Mouse (Mus musculus) urinary bladder, postnatal 4 days (tissue): Measurements from ENCODE around the gene Ezh2.
"Not testable (repeated sequence)": the region's sequence is repeated elsewhere in the genome, so short reads cannot be mapped to it uniquely, and the experiment has no call there.

ENCODE experiments used
- DNase-seq, 2 experiments: peaks; one replicate each; pipeline ENCODE4 v3.0.0; 2021 to 2022; ENCODE audit warnings: low spot score in 2 of 2

Gene Ezh2

DNA sequence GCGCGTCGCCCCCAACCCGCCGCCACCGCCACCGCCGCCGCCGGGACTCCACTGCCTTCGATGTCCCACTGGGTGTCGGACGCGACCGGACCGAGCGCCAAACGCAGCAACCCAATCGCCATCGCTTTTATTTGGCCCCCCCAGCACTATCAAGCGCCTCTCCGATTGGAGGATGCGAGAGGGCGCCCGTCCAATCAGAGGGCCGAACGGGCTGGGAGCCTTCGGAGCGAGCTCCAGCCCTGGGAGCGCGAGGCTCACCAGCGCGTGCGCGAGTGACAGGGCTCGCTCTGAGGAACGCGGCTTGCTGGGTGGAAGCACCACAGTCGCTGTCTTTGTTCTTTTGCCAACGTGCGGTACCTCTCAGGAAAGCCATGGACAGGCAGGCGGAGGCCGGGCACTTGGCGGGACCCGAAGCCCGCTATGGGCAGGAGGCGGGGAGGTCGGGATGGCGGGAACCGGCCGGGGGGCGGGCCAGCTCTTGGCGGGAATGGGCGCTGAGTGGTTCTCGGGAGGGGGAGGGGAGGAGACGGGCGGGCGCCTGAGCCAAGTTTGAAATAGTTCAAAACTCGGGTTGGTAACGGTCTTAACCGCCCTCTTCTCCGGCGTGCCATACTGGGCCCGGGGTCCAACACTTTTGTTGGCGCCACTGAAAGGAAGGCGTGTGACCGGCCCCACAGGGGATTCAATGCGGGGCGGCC is at the start of gene Ezh2:
Gene Ezh2 (minus strand): TSS at position 416 of the 698 bp plus-strand sequence.
- peak; percentile 97 for DNase-seq

DNA sequence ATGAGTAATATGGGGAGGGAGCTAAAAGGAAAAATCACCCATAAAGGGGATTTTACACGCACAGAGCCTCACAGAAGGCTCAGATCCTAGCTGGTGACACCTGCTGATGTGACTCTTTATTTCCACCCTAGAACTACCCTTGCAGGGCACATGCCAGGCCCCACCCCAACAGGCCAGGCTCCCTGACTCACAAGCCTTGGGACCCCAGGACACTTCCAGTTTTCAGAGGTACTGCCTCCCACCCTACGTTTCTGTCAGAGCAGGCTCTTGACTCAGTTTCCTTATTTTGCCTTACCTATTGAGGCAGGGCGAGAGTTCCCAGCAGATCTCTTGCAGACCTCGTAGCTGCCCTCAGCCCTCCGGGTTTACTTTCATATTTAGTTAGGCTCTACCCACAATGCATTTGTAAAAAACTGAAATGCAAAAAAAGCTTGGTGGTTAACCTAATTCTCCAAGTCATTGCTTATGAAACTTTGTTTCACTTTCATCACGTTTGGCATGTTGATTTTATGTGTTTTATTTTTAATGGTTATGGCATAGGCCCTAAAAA is 41.5 kb upstream of the Ezh2 start:
- DNase-seq, result no peak

DNA sequence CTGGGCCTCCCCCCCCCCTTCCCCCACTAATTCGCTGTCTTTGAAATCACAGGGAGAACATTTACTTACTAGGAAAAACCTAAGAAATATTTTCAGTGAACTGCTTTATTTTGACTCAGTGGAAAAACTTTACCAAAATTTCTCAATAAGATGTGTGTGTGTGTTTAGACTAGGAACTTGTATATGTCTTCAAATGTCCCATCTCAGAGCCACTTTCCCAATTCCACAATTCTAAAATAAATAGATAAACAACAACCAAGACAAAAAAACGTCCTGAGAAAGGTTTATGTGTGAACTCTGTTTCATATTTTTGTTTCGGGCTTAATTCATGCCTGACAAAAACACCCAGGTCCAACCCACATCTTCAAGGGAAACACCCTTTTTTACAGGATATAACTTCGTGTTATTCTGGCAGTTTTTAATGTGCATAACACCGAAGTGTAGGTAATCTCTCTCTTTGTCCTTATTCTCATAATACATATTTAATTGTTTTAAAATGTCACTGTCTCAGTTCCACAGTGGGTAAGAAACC is 40.9 kb upstream of the Ezh2 start:
- DNase-seq, result no peak

DNA sequence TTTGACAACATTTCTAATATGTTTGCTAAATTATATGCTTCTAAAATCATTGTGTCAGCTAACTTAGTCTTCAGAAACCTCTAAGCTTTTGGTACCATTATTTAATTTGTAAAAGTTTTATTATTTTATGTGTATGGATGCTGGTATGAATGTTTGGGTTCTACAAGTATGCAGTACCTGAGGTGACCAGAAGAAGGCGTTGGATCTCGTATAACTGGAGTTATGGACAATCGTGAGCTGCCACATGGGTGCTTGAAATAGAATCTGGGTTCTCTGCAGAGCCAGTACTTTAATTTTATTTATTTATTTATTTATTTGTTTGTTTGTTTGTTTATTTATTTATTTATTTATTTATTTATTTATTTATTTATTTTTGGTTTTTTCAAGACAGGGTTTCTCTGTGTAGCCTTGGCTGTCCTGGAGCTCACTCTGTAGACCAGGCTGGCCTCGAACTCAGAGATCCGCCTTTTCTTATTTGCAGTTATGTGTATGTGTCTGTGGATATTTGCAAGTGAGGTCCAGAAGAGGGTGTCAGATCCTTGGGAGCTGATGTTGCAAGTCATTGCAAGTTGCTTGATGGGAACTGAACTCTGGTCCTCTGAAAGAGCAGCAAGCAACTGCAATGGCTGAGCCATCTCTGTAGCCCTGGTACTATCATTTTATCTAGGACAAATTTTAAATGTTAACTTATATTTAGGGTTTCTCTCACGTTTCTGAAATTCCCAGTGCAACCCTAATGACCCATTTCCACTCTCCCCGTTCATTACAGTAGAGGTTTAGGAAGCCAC is 40.3 kb upstream of the Ezh2 start:
- no peak for DNase-seq

DNA sequence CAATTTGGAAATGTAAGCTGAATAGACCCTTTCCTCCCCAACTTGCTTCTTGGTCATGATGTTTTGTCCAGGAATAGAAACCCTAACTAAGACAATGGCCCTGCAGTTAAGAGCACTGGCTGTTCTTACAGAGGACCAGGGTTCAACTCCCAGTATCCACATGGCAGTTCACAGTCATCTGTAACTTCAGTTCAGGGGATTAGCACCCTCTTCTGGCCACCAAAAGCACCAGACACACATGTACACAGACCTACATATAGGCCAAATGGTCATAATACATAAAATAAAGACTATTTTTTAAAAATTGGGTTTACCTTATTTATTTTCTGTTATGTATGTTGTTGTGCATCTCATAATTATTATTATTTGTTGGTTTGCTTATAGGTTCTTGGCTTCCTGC is 38.3 kb upstream of the Ezh2 start:
- DNase-seq, result no peak

DNA sequence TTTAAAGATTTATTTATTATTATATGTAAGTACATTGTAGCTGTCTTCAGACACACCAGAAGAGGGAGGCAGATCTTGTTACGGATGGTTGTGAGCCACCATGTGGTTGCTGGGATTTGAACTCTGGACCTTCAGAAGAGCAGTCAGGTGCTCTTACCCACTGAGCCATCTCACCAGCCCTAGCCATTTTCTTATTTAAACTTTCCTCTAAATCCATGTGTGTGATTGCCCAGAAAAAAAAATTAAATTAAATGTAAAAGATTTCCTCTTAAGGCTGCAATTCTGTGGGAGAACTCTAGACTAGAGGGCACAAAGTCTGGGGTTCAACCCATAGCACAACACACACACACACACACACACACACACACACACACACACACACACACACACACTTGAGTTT is 34.9 kb upstream of the Ezh2 start:
- DNase-seq, result not testable (repeated sequence)

DNA sequence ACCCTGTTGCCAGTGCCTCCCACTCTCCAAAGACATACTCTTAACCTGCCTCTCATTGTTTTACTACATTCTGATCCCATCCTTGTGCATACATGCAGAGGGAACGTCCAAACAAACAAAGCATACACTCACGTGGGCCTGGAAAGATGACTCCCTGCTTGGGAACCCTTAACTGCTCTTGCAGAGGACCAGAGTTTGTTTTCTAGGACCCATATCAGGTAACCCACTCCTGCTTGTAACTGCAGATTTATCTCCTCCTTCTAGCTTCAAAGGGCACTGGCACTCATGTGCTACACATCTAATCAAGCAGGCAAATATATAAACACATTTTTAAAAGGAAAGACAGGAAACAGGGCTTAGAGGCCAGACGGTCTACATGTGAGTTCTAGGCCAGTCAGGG is 32.8 kb upstream of the Ezh2 start:
- DNase-seq, result no peak

DNA sequence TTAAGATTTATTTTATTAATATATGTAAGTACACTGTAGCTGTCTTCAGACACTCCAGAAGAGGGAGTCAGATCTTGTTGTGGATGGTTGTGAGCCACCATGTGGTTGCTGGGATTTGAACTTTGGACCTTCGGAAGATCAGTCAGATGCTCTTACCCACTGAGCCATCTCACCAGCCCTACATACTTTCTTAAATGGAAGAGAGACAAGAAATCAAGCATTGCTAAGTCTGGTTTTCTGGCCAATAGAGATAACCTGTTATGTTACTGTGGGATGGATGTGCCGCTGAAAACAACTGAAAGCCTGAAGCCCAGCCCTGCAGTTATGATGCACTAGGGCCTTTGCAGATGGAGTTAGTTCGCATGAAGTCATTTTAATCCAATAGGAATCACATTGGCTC is 31.8 kb upstream of the Ezh2 start:
- not testable (repeated sequence) for DNase-seq

DNA sequence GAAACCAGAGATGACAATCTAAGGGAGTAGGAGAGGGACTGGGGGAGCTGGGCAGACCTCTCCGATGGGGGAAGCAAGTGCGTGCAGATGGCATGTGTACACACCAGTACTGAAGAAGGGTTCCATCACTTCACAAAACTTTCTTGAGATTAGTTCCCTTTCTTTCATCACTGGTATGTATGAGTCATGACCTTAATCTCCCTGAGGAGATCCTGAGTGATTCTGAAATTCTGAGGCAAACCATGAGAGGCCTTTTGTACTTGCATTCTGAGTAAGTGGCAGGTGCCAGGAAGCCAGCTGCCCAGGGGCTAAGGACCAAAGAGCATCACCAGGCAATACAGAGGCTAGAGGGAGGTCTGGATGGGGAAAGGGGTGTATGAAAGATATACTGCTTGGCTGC is 25.9 kb upstream of the Ezh2 start:
- DNase-seq, result no peak

DNA sequence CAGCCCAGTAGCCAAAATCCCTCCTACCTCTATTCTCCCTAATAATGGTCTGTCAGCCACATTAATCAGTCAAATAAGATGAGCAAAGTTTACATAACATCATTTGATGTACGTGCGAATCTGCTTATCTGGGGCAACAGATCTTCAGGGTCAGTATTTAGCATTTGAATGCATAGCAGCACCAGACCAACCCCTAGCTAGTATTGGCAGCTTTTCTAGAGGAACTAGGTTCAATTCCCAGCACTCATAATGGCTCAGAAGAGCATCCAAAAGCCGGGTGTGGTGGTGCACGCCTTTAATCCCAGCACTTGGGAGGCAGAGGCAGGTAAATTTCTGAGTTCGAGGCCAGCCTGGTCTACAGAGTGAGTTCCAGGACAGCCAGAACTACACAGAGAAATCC is 13.2 kb upstream of the Ezh2 start:
- not testable (repeated sequence) for DNase-seq

DNA sequence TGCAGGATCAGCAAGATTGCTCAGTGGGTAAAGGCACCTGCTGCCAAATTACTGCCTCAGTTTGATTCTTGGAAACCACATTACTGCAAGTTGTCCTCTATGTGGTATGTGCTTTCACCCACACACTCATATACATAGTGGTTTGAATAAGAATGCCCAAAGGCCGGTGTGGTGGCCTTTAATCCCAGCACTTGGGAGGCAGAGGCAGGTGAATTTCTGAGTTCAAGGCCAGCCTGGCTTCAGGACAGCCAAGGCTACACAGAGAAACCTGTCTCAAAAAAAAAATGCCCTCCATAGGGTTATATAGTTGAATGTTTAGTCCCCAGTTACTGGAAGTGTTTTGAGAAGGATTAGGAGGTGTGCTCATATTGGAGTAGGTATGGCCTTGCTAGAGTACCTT is 6.8 kb upstream of the Ezh2 start:
- no peak for DNase-seq

DNA sequence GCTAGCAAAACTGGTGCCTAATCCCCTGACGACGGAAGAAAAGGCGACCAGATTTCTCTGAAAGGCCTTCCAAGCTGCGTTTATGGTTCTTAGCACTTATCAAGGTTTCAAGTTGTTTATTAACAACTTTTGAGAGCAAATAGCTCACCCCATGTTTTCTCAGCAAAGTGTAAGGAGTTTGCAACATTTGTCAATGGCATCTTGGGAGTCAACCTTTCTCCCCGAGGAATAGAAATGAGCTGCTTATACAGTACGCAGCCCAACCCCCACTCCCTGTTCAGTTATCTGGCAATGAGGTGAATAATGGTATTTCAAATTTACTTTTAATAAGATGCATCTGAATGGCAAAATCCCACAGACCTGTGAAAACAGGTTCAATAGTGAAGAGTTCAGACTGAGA is 555 bp upstream of the Ezh2 start:
- no peak for DNase-seq

DNA sequence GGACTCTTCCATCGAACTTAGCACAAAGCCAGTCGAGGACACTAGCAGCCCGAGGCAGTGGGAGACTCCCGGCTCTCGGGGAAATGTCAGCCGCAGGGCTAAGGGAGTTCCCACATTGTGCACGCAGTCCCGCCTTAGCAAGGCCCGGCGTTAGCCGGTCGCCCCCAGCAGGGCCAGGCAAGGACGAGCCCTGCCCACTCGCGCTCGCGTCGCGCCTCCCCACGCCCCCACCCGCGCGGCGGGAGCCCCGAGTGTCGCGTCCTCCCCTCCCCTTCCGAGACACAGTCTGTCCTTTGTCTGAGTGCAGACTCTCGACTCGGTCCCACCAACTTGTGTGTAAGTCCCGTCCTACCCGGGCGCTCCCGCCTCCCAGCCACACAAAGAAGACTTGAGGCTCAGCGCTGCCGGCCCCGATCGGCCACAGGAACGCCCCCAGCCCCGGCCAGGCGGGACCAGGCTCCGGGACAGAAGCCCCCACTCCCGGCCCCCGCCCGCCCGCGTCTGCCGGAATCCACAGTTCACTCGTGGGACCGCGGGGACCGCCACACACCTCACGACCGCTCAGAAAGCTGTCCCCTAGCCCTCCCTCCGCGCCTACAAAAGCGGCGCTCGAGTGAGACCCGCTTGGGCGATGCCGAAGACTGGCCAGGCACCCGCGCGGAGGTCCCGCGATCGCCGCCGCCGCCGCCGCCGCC is 853 bp downstream of the Ezh2 start:
- DNase-seq, result peak; percentile 62 to 66

DNA sequence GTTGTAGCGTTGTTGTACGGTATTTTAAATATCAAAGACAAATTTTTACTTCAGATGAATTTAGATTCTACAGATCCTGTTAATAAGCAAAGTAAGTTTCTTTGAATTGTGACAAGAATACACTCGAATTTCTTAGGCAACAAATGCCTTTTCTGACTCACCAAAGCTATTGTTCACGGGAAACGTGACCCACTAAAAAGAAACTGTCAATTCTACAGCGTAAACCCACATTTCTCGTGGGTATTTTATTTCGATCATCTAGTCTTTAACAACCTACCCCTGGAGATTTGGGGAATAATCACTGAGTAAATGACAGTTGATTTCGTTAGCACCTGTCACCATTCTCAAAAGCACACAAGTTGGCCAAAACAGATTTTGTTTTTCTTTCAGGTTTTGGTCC is 1.6 kb downstream of the Ezh2 start:
- no peak for DNase-seq

DNA sequence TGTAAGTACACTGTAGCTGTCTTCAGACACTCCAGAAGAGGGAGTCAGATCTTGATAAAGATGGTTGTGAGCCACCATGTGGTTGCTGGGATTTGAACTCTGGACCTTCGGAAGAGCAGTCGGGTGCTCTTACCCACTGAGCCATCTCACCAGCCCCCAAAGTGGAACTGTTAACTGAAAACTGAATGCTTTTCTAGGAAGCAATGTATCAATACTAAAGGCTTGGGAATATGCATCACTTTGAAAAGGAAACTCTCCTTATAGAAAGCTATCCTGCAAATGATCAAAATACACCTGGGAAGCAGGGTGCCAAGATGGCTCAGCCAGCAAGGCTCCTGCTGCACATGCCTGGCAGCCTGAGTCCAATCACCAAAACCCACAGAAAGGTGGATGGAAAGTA is 7.8 kb downstream of the Ezh2 start:
- DNase-seq, result not testable (repeated sequence)

DNA sequence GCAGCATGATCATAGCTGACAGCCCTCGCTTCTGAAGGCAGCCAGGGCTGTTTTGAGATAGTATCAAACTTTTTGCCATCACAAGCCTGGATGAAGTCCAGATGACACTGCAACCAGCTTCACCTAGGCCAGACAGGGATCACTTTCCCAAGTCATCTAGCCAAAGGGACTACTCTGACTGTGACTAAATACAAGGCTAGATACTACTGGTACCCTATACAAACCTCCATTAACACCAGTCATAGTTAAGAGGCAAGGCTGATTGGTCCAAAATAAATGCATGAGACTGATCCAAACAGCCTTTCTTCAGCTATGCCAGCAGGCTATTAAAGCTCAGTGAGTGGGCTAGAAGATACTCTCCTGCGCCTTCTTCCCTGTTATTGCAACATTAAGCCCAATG is 22.3 kb downstream of the Ezh2 start:
- DNase-seq, result no peak

DNA sequence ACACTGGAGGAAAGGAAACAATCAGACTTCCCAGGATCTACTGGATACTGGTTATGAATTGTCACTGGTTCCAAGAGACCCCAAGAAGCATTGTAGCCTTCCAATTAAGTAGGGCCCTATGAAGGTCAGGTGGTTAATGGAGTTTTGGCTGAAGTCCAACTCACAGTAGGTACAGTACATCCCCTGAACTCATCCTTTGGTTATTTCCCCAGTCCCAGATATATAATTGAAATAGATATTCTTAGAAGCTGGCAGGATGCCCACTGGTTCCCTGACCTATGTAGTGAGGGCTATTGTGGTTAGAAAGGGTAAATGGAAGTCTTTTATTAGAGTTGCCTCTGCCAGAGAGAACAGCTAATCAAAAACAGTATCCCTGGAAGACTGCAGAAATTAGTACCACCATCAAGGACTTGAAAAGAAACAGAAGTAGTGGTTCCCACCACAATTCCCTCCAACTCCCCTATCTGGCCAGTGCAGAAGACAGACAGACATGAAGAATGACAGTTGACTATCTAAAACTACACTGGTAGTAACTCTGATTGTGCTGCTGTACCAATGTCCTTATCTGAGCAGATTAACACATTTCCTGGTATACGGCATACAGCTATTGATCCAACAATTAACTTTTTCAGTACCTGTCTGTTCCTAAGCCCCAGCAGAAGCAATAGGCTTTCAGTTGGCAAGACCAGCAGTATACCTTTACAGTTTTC is 29.7 kb downstream of the Ezh2 start:
- no peak for DNase-seq

DNA sequence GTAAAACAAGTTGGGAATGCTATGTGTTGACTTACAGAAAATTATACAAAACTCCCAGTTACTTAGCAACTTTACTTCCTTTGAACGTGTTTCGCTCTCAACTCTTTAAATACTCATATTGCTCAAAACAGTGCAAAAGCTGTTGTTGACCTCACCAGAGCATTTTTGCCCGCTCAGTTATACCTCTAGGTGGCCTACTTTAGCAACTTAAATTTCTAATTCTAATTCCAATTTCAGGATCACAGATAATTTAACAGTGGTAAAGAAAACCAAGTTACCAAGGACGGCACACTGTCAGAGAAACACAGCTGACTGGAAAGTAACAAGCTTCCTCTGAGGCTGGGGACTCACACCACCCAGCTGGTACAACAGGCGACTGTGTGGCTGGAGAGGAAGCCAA is 33.7 kb downstream of the Ezh2 start:
- DNase-seq, result no peak

DNA sequence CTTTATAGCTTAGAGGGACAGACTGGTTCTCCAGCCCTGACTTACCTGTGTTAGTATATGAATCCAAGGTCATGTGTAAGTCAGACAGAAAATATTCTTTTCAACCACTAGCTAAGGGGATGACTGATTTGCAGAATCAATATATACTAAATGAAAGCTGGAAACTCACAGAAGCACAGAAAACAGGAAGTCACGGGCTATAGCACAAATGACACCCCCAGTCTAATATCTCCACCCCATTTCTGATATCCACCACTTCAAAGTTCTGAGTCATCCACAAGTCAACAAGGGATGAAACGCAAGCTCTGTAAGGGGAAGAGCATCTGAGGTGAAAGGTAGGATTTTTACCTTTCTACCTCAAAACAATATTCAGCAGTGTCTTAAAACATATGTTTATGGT is 34.3 kb downstream of the Ezh2 start:
- no peak for DNase-seq

DNA sequence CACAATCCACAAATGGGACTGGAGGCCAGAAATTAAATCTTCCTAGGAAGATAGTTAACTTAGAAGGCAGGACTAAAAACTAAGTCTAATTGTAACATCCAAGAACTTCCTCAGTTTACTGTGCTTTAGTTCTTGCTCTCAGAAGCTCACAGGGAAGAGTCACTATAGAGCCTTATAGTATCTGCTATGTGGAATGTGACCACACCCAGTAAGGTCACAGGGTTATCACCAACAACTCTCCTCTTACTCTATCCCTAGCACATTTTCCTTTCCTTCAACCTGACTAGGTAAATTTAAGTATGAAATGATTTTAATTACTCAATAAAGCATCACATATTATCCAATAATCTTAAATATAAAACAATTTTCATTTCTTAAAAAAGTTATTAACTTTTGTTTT is 34.7 kb downstream of the Ezh2 start:
- DNase-seq, result no peak

DNA sequence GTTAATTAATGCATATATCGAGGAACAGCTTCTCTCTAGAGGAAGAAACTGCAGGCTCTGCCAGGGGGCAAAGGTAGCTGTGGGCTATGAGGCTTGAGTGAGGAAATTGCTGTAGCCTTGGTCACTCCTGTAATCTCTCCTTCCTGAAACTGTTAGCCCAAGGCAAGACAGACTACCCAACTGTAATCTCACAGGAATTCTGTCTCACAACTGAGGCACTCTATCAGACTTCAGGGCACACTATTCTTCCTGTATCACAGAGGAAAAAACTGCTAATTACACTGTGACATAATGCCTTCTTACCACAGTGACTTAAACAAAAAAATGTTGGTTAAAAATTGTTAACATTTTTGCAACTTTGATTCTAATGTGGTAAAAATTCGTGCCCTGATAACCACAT is 35.9 kb downstream of the Ezh2 start:
- no peak for DNase-seq

DNA sequence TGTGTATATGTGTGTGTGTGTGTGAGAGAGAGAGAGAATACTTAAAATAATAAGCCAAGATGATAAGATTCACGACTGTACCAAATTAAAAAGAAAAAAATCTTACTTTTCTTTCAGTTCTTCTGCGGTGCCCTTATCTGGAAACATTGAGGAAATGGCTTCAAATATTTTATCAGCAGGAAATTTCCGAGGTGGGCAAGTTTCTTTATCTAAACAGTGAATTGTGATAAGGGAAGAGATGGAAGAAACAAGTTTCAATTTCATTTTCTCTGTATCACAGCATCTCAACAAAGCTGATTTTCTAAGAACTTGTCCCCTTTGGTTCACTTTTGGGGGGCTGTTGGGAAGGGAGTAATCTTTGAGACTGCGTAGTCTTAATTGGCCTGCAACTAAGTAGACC is 42.9 kb downstream of the Ezh2 start:
- DNase-seq, result no peak
